Mouse (Mus musculus): ENCODE data around the gene Dock4.

Dock4 gene

GRCm38 (mm10) chr12:40445648-40446449 lies at the start of gene Dock4, which contains the start of gene Zfp277:
Dock4 (plus strand) TSS chr12:40445952.
Zfp277 (minus strand) TSS chr12:40445902.
- in situ Hi-C loops (cut with MboI; ENCODE audit: low pct_unique_long_range_greater_than_20kb in 1 of 2, low sequenced_read_pairs in 2 of 2, unreplicated experiment in 1 of 2), result no loop called here

- in situ Hi-C loops (cut with MboI; ENCODE audit: low pct_unique_long_range_greater_than_20kb in 1 of 2, low sequenced_read_pairs in 2 of 2, unreplicated experiment in 1 of 2), result no loop called here
Observed at GRCm38 (mm10) chr12:40398916-40399315, 46.8 kb upstream of the Dock4 start.

DNA sequence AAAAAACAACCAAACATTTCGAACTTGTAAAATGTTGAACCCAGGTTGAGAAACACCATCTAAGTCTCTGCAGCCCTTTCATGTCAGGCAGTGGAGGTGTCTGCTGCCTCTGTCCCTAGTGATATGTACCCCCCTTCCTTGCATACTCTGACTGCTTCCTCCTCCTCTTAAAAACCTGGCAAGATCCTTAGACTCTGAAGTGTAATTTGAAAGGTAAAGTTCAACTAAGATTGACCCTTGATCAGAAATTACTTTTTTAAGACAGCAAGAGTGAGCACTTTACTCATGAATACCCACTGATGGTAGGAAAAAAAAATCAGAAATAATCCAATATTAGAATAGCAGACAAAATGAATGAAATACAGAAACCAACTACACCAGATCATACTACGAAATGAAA lies 46.4 kb upstream of the Dock4 start:
- in situ Hi-C loops (cut with MboI; ENCODE audit: low pct_unique_long_range_greater_than_20kb in 1 of 2, low sequenced_read_pairs in 2 of 2, unreplicated experiment in 1 of 2), result no loop called here

DNA sequence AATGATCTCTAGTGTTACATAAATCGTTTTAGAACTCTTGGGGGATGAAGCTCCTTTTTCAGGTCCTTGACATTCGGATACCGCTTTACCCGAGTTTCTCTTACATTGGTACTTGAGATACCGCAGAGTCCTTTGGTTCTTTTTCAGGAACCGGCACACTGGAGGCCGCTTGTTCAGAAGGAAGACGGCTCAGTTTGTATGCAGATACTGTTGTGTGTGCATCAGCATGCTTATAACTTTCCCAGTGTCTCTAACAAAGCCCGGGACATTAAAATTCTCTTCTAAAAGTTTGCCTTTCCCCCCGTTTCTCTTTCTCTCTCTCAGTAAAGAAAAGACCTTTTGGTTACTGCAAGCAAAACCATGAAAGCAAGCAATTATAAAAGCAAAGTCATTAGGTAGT lies 45.9 kb upstream of the Dock4 start:
- in situ Hi-C loops (cut with MboI; ENCODE audit: low pct_unique_long_range_greater_than_20kb in 1 of 2, low sequenced_read_pairs in 2 of 2, unreplicated experiment in 1 of 2), result no loop called here

GRCm38 (mm10) chr12:40414682-40415311 lies 31.0 kb upstream of the Dock4 start:
- in situ Hi-C loops (cut with MboI; ENCODE audit: low pct_unique_long_range_greater_than_20kb in 1 of 2, low sequenced_read_pairs in 2 of 2, unreplicated experiment in 1 of 2), result no loop called here

DNA sequence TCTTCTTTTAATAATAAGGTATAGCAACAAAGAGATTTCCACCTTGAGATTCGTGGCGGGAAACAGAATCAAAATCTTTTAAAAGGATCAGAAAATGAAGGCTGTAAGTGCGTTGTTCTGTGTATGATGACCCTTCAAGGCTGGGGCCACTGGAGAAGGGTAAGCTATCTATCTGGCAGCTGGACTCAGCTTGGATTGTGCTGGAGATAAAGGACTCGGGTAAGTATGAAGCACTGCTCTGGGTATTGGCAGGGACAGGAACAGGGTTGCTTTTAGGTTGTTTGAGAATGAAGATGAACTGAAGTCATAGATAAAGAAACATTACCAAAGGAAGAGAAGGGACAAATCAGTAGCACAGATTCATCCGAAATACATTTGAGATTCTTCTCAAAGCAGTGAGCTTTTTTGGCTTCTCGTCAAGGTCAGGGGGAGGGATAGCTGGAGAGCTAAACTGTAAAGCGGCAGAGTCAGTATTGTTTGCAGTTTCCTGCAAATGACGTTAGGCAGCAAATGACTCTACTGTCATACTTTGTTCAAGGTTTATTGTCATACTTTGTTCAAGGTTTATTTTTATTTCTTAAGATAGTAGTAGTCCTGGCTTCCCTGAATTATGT lies 30.3 kb upstream of the Dock4 start:
- in situ Hi-C loops (cut with MboI; ENCODE audit: low pct_unique_long_range_greater_than_20kb in 1 of 2, low sequenced_read_pairs in 2 of 2, unreplicated experiment in 1 of 2), result no loop called here

DNA sequence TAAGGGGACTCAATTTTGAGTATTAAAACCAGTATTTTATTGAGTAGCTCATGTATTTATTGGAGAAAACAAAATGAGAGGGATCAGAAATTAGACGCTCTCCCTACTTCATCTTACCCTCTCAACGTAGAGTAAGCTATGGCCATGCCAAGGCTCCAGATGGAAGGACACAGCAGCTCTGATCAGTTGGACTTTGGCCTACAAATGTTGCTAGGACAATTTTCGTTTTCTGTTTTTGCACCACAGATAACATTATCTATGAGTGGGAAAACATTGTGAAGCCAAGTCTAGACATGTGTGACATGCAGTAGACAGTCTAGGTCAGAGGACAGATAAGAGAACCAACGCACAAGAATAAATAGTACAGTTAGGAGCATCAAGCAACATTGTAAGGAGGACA lies 28.5 kb upstream of the Dock4 start:
- in situ Hi-C loops (cut with MboI; ENCODE audit: low pct_unique_long_range_greater_than_20kb in 1 of 2, low sequenced_read_pairs in 2 of 2, unreplicated experiment in 1 of 2), result no loop called here

DNA sequence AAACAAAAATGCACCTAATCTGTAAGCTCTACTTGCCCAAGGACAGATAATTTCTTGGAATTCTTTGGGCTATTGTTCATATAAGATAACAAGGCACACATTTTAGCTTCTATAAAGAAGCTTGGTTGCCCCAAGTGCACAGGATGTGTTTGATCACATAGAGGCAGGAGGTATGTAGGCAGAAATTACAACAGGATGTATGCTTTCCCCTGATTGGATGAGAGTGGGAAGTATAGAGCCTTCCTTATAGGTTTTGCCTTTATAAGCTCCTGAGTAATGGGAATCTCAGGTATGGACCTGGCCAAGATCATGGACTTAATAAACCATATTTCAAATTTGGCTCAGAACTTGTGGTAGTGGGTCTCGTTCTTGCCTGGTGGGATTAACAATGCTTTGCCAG lies 20.8 kb upstream of the Dock4 start:
- in situ Hi-C loops (cut with MboI; ENCODE audit: low pct_unique_long_range_greater_than_20kb in 1 of 2, low sequenced_read_pairs in 2 of 2, unreplicated experiment in 1 of 2), result no loop called here

- in situ Hi-C loops (cut with MboI; ENCODE audit: low pct_unique_long_range_greater_than_20kb in 1 of 2, low sequenced_read_pairs in 2 of 2, unreplicated experiment in 1 of 2), result no loop called here
Observed at GRCm38 (mm10) chr12:40427606-40428005, 18.1 kb upstream of the Dock4 start.

DNA sequence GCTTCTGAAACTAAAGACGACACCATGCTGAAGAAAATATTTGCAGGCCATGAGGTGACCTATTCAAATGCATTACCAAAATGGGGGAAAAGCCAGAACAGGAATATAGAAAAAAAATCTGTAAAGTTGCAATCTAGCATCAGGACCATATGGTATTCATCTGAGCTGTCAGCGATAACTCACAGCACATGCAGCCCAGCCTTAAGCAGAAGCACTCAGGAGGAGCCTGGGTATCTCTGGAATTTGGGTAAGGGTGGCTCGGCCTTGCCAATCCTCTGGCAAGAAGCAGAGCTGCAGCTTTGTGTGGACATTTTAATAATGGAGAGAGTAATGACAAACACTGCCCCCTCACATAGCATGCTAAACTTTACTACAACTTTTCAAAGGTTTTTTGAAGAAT lies 15.8 kb upstream of the Dock4 start:
- in situ Hi-C loops (cut with MboI; ENCODE audit: low pct_unique_long_range_greater_than_20kb in 1 of 2, low sequenced_read_pairs in 2 of 2, unreplicated experiment in 1 of 2), result no loop called here

GRCm38 (mm10) chr12:40431075-40431474 lies 14.7 kb upstream of the Dock4 start:
- in situ Hi-C loops (cut with MboI; ENCODE audit: low pct_unique_long_range_greater_than_20kb in 1 of 2, low sequenced_read_pairs in 2 of 2, unreplicated experiment in 1 of 2), result no loop called here

- in situ Hi-C loops (cut with MboI; ENCODE audit: low pct_unique_long_range_greater_than_20kb in 1 of 2, low sequenced_read_pairs in 2 of 2, unreplicated experiment in 1 of 2), result no loop called here
Observed at GRCm38 (mm10) chr12:40434101-40434500, 11.7 kb upstream of the Dock4 start.

- in situ Hi-C loops (cut with MboI; ENCODE audit: low pct_unique_long_range_greater_than_20kb in 1 of 2, low sequenced_read_pairs in 2 of 2, unreplicated experiment in 1 of 2), result no loop called here
Observed at GRCm38 (mm10) chr12:40438049-40438448, 7.7 kb upstream of the Dock4 start.

GRCm38 (mm10) chr12:40445206-40445605 lies 546 bp upstream of the Dock4 start:
- in situ Hi-C loops (cut with MboI; ENCODE audit: low pct_unique_long_range_greater_than_20kb in 1 of 2, low sequenced_read_pairs in 2 of 2, unreplicated experiment in 1 of 2), result no loop called here

DNA sequence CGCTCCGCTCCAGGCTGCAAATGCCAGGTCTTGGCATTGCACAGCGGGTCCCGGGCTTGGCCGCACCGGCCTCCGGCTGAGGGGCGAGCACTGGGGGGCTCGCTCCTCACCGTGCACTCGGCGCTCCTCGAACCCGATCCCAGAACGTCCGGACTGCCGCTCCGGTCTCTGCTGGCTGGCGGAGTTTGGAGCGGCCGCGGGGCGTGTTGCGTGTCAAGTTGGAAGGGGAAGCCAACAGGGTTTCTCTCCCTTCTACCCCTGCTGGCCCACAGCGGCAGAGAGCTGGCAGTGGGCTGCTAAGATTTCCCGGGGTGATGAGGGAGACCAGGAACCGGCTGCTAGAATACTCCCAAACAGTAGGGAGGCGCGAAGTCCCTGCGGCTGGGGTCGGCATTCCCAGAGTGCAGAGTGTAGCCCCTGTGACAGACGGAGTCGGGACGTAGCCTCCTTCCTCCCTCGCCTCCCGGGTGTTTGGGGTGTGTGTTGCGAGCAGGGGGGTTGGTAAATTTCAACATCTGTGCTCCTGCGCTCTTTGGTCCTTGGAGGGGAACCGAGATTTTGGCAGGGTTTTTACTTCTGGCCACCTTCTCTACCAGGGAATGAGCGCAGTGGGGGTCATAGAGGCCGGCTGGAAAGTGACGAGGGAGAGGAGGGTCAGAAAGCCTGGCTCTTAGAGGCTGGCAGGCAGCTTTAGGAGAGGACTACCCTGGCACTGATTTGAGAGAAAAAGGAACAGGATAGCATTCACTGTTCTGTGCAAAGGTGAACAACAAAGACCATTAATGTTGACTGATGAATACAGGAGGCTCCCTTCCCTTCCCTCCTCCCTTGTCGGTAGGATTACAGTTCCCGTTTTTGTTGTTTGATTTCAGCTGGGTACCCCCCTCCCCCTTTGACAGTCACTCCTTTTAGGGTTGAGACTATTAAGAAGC lies 964 bp downstream of the Dock4 start:
- in situ Hi-C loops (cut with MboI; ENCODE audit: low pct_unique_long_range_greater_than_20kb in 1 of 2, low sequenced_read_pairs in 2 of 2, unreplicated experiment in 1 of 2), result no loop called here

DNA sequence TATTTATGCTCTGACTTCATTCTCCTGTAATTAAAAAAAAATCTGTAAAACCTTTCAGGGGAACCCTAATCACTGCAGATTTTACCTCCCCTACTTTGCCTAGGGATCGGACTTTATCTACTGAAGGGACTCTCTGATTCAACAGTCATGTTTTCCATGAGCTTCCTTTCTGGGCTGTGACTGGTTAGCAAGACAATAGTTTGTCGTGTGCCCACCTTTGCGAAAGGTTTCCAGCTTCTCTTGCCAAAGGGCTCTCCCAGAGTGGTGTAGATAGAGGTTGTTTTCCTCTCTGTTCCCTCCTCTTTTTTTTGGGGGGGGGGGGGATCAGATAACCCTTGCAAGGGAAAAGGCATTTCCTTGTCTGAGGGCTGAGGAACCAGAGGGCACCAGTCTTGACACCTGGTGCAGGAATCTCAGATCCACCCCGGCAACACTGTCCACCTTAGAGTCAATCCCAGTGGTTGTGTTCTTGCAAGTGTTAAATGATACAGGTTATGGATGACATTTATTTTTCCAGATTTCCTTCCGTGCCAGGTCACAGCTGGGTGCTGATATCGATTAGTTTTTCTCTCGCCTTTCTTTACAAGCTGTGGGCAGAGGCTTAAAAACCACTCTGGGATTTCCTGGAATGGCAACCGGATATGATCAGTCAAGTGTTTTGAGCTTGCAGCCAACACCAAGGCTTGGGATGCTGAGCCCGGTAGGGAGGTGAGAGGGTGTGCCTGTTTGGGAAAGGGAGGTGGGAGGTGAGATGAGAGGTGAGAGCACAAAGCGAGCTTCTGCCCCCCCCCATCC lies 2.0 kb downstream of the Dock4 start:
- in situ Hi-C loops (cut with MboI; ENCODE audit: low pct_unique_long_range_greater_than_20kb in 1 of 2, low sequenced_read_pairs in 2 of 2, unreplicated experiment in 1 of 2), result no loop called here

GRCm38 (mm10) chr12:40449119-40449795 lies 3.5 kb downstream of the Dock4 start:
- in situ Hi-C loops (cut with MboI; ENCODE audit: low pct_unique_long_range_greater_than_20kb in 1 of 2, low sequenced_read_pairs in 2 of 2, unreplicated experiment in 1 of 2), result no loop called here
